Mouse (Mus musculus): ENCODE data around the gene 2810006K23Rik. TPM values are rescaled to one million over a fixed set of nuclear protein-coding genes. Genes with fewer than 3 reads are reported as not detected.
A peak's percentile ranks its signal among the peaks of the same experiment; 100 is the strongest.

2810006K23Rik gene
- total and polyA plus RNA-seq, 2 experiments from 2014 or later, result 9.7 to 12.0 TPM

GRCm38 (mm10) chr5:124376401-124376800 is 48.5 kb downstream of the 2810006K23Rik start:
- 89% methylated on average over 1 of the region's 1 CpGs for WGBS
- DNase-seq (ENCODE audit: low spot score) (no peak), ATAC-seq (no peak)
- H3K9me3 ChIP-seq (ENCODE audit: low read length), result no peaks in the 10 kb centered on the region
- no peak overlapping the region for H3K4me3 ChIP-seq (ENCODE audit: low read length)
- H3K27ac ChIP-seq, result no peak overlapping the region
- no peak for TF ChIP-seq CTCF (IDR thresholded peaks at IDR 0.05; ENCODE audit: low read depth)
- H3K4me2 ChIP-seq (ENCODE audit: low read depth, low read length), result no peak overlapping the region
- H3K4me1 ChIP-seq (ENCODE audit: insufficient read depth, low read length), result no peaks in the 10 kb centered on the region
- peaks cover 63% of the 10 kb centered on the region for H3K36me3 ChIP-seq (ENCODE audit: insufficient read depth, low read length)
- H3K9ac ChIP-seq (replicated peaks; ENCODE audit: low read length), result no peak overlapping the region
- H3K27me3 ChIP-seq (ENCODE audit: insufficient read depth, low read length), result no peaks in the 10 kb centered on the region

GRCm38 (mm10) chr5:124377149-124377548 is 49.3 kb downstream of the 2810006K23Rik start:
- no peak for ATAC-seq
- 86% methylated on average over 4 of the region's 4 CpGs for WGBS
- no peak overlapping the region for H3K9ac ChIP-seq (replicated peaks; ENCODE audit: low read length)
- no peak overlapping the region for H3K4me3 ChIP-seq (ENCODE audit: low read length)
- H3K4me2 ChIP-seq (ENCODE audit: low read depth, low read length), result no peak overlapping the region
- peaks cover 62% of the 10 kb centered on the region for H3K36me3 ChIP-seq (ENCODE audit: insufficient read depth, low read length)
- H3K9me3 ChIP-seq (ENCODE audit: low read length), result no peaks in the 10 kb centered on the region
- DNase-seq (ENCODE audit: low spot score), result no peak
- no peaks in the 10 kb centered on the region for H3K27me3 ChIP-seq (ENCODE audit: insufficient read depth, low read length)
- no peak overlapping the region for H3K27ac ChIP-seq
- TF ChIP-seq CTCF (IDR thresholded peaks at IDR 0.05; ENCODE audit: low read depth), result no peak
- H3K4me1 ChIP-seq (ENCODE audit: insufficient read depth, low read length), result no peaks in the 10 kb centered on the region

GRCm38 (mm10) chr5:124380121-124380520 is 52.2 kb downstream of the 2810006K23Rik start:
- no peak for ATAC-seq
- H3K27ac ChIP-seq, result no peak overlapping the region
- H3K27me3 ChIP-seq (ENCODE audit: insufficient read depth, low read length), result no peaks in the 10 kb centered on the region
- TF ChIP-seq CTCF (IDR thresholded peaks at IDR 0.05; ENCODE audit: low read depth), result no peak
- H3K4me3 ChIP-seq (ENCODE audit: low read length), result no peak overlapping the region
- WGBS, result 96% methylated on average over 1 of the region's 1 CpGs
- H3K9me3 ChIP-seq (ENCODE audit: low read length), result no peaks in the 10 kb centered on the region
- H3K4me2 ChIP-seq (ENCODE audit: low read depth, low read length), result no peak overlapping the region
- no peak for DNase-seq (ENCODE audit: low spot score)
- H3K36me3 ChIP-seq (ENCODE audit: insufficient read depth, low read length), result peaks cover 64% of the 10 kb centered on the region
- no peak overlapping the region for H3K9ac ChIP-seq (replicated peaks; ENCODE audit: low read length)
- no peaks in the 10 kb centered on the region for H3K4me1 ChIP-seq (ENCODE audit: insufficient read depth, low read length)

GRCm38 (mm10) chr5:124387932-124388331 is 60.0 kb downstream of the 2810006K23Rik start:
- H3K4me1 ChIP-seq (ENCODE audit: insufficient read depth, low read length), result no peaks in the 10 kb centered on the region
- ATAC-seq (no peak), DNase-seq (ENCODE audit: low spot score) (peak; percentile 46)
- H3K9ac ChIP-seq (replicated peaks; ENCODE audit: low read length), result no peak overlapping the region
- peak; percentile 63 for TF ChIP-seq CTCF (IDR thresholded peaks at IDR 0.05; ENCODE audit: low read depth)
- no peak overlapping the region for H3K27ac ChIP-seq
- WGBS, result 67% methylated on average over 5 of the region's 5 CpGs
- H3K9me3 ChIP-seq (ENCODE audit: low read length), result no peaks in the 10 kb centered on the region
- H3K4me2 ChIP-seq (ENCODE audit: low read depth, low read length), result no peak overlapping the region
- H3K36me3 ChIP-seq (ENCODE audit: insufficient read depth, low read length), result peaks cover 65% of the 10 kb centered on the region
- no peaks in the 10 kb centered on the region for H3K27me3 ChIP-seq (ENCODE audit: insufficient read depth, low read length)
- no peak overlapping the region for H3K4me3 ChIP-seq (ENCODE audit: low read length)

Other genes with a start within 250 kb of the 2810006K23Rik start
- 69.3 and 71.2 TPM in 2 replicates for gene Abcb9, start 232.3 kb upstream of the 2810006K23Rik start, total RNA-seq (2014; rRNA removed)
- 30.8 and 34.5 TPM in 2 replicates for gene Abcb9, start 232.3 kb upstream of the 2810006K23Rik start, polyA plus RNA-seq (2015; fragmentation: Nextera tagmentation; extraction: Ambion mirVana)
- gene Ogfod2, start 215.8 kb upstream of the 2810006K23Rik start, total RNA-seq (2014; rRNA removed), result 52.0 and 110 TPM in 2 replicates
- gene Ogfod2, start 215.8 kb upstream of the 2810006K23Rik start, polyA plus RNA-seq (2015; fragmentation: Nextera tagmentation; extraction: Ambion mirVana), result 36.0 and 38.2 TPM in 2 replicates
- 32.5 and 45.2 TPM in 2 replicates for gene Arl6ip4, start 212.0 kb upstream of the 2810006K23Rik start, total RNA-seq (2014; rRNA removed)
- 115 and 121 TPM in 2 replicates for gene Arl6ip4, start 212.0 kb upstream of the 2810006K23Rik start, polyA plus RNA-seq (2015; fragmentation: Nextera tagmentation; extraction: Ambion mirVana)
- gene Pitpnm2, start 78.3 kb upstream of the 2810006K23Rik start, total RNA-seq (2014; rRNA removed), result 43.9 and 44.1 TPM in 2 replicates
- 7.6 TPM in 2 replicates for gene Pitpnm2, start 78.3 kb upstream of the 2810006K23Rik start, polyA plus RNA-seq (2015; fragmentation: Nextera tagmentation; extraction: Ambion mirVana)
- 13.4 and 20.7 TPM in 2 replicates for gene Mphosph9, start 117 bp upstream of the 2810006K23Rik start, total RNA-seq (2014; rRNA removed)
- gene Mphosph9, start 117 bp upstream of the 2810006K23Rik start, polyA plus RNA-seq (2015; fragmentation: Nextera tagmentation; extraction: Ambion mirVana), result 9.2 and 11.1 TPM in 2 replicates
- gene Cdk2ap1, start 35.0 kb downstream of the 2810006K23Rik start, total RNA-seq (2014; rRNA removed), result 209 and 223 TPM in 2 replicates
- 102 and 109 TPM in 2 replicates for gene Cdk2ap1, start 35.0 kb downstream of the 2810006K23Rik start, polyA plus RNA-seq (2015; fragmentation: Nextera tagmentation; extraction: Ambion mirVana)
- gene Sbno1, start 97.9 kb downstream of the 2810006K23Rik start, total RNA-seq (2014; rRNA removed), result 30.4 and 35.9 TPM in 2 replicates
- 71.0 and 73.6 TPM in 2 replicates for gene Sbno1, start 97.9 kb downstream of the 2810006K23Rik start, polyA plus RNA-seq (2015; fragmentation: Nextera tagmentation; extraction: Ambion mirVana)
- gene Kmt5a, start 111.8 kb downstream of the 2810006K23Rik start, total RNA-seq (2014; rRNA removed), result 28.0 and 48.5 TPM in 2 replicates
- gene Kmt5a, start 111.8 kb downstream of the 2810006K23Rik start, polyA plus RNA-seq (2015; fragmentation: Nextera tagmentation; extraction: Ambion mirVana), result 17.2 and 20.5 TPM in 2 replicates
- gene Rilpl2, start 150.3 kb downstream of the 2810006K23Rik start, total RNA-seq (2014; rRNA removed), result 25.6 and 38.8 TPM in 2 replicates
- 33.2 and 34.8 TPM in 2 replicates for gene Rilpl2, start 150.3 kb downstream of the 2810006K23Rik start, polyA plus RNA-seq (2015; fragmentation: Nextera tagmentation; extraction: Ambion mirVana)
- 4.0 and 17.2 TPM in 2 replicates for gene Snrnp35, start 155.0 kb downstream of the 2810006K23Rik start, total RNA-seq (2014; rRNA removed)
- gene Snrnp35, start 155.0 kb downstream of the 2810006K23Rik start, polyA plus RNA-seq (2015; fragmentation: Nextera tagmentation; extraction: Ambion mirVana), result 13.9 and 17.3 TPM in 2 replicates
- 10.4 and 12.4 TPM in 2 replicates for gene Rilpl1, start 203.3 kb downstream of the 2810006K23Rik start, total RNA-seq (2014; rRNA removed)
- gene Rilpl1, start 203.3 kb downstream of the 2810006K23Rik start, polyA plus RNA-seq (2015; fragmentation: Nextera tagmentation; extraction: Ambion mirVana), result 13.3 and 13.5 TPM in 2 replicates
- 206 and 219 TPM in 2 replicates for gene Tmed2, start 212.6 kb downstream of the 2810006K23Rik start, total RNA-seq (2014; rRNA removed)
- 329 and 332 TPM in 2 replicates for gene Tmed2, start 212.6 kb downstream of the 2810006K23Rik start, polyA plus RNA-seq (2015; fragmentation: Nextera tagmentation; extraction: Ambion mirVana)
- 14.7 and 15.5 TPM in 2 replicates for gene Ddx55, start 224.8 kb downstream of the 2810006K23Rik start, total RNA-seq (2014; rRNA removed)
- 22.1 and 22.9 TPM in 2 replicates for gene Ddx55, start 224.8 kb downstream of the 2810006K23Rik start, polyA plus RNA-seq (2015; fragmentation: Nextera tagmentation; extraction: Ambion mirVana)

Data from hindbrain, postnatal 0 days (tissue).